Mouse (Mus musculus) Patski (cell line): ENCODE measurements around the gene Pias3. TPM values are rescaled to one million over a fixed set of nuclear protein-coding genes. Genes with fewer than 3 reads are reported as not detected.

ENCODE experiments used
- ATAC-seq: fragments of 100-300 bp; one replicate; pipeline ENCODE4 v1.8.0; 2021
- CTCF ChIA-PET: fragments of 350-600 bp; sonication (Branson Sonifier 250); formaldehyde crosslinking; loops from one replicate; lab custom pipeline; 2022; ENCODE audit warnings: inconsistent platforms; lab: Charles Lee
- POLR2A ChIA-PET: fragments of 350-600 bp; sonication (Branson Sonifier 250); formaldehyde crosslinking; loops from one replicate; lab custom pipeline; 2022; ENCODE audit warnings: antibody characterized with exemption, inconsistent platforms; lab: Charles Lee
- DNase-seq: peaks from one replicate; pipeline ENCODE4 v3.0.0-alpha.2; 2011; ENCODE audit warnings: low read depth, low spot score
- H3K27me3 ChIP-seq: fragments of 371-371 bp; one replicate; pipeline ENCODE4 v1.5.1; 2021
- CTCF ChIP-seq: fragments of 100-300 bp; IDR thresholded peaks from one replicate; pipeline ENCODE4 v1.5.1; 2021
- in situ Hi-C: fragments of 300-500 bp; cut with MboI; formaldehyde crosslinking; loops from 3 replicates; pipeline ENCODE4 v1.11.1; 2018; ENCODE audit warnings: low pct_unique_long_range_greater_than_20kb, mixed read lengths
- polyA plus RNA-seq: library from polyadenylated mRNA; unstranded; gene quantifications from one replicate; pipeline ENCODE4 v1.2.3, GENCODE M21; 2021

Pias3 gene
- polyA plus RNA-seq, 1 experiment from 2014 or later, result 54.0 TPM

DNA sequence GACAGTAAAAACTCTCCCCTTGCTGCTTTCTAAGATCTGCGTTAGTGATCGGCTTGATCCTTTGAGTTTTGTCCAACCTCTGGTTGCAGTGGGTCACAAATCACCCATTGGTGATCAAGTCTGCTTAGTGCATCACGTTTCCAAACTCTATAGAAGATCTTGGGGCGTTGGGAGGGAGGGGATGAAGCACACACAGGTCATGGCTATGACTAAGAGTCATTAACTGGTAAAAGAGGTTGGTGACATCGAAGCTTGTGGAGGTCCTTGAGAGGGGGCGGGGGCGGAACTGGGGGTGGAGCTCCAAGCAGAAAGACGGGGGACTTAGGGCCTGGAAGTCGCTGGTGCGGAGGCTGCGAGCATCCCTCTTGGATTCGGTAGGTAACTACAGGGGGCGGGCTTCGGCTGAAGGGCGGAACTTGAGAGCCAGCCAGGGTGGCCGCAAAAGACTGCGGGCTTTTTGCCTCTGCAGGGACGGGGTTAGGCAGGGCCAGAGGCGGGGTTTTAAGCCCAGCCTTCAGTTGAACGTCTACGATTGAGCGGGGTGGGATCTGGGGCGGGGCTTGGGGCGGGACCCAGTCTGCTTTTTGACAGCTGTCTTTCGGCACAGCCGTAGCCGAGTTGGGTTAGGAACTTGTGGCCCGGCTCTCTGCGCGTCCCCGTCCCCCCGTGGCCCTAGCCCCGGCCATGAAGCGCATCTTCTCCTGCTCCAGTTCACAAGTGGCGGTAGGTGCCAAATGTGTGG lies 26.3 kb upstream of the Pias3 start, which contains the start of gene Ankrd35:
Gene Ankrd35, plus strand, starts transcription at position 405 of the 742 bp plus-strand sequence.
- ATAC-seq (no peak), DNase-seq (no peak)
- CTCF ChIA-PET, result interaction anchor here (1.4 to 3.4 kb wide), 2 partner anchors 14 to 34 kb away, joined by 3 to 21 read pairs; no protein-coding TSS in a partner anchor
- in situ Hi-C loops, result no loop called here
- POLR2A ChIA-PET, result interaction anchor here (0.6 to 0.9 kb wide), 2 partner anchors 17 to 19 kb away, joined by 3 to 4 read pairs; no protein-coding TSS in a partner anchor
- no peak for TF ChIP-seq CTCF
- no peaks in the 10 kb centered on the region for H3K27me3 ChIP-seq

DNA sequence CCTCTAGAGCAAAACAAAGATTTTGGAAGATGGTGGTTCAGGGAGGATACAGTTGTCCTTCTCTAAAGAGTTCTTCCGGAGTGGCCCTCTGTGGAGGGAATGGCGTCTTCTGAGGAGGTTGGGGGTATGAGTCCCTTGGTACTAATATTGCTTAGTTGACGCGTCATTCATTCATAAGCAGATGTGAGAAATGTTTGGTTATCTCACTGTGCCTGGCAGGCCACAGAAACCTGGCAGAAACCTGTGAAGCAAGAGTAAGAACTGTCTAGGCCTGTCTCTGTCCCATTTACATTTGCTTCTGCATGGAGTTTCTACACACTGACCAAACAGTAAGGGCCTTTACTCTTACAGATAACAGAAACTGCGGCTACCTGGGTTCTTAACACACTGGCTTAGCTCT lies 24.7 kb upstream of the Pias3 start:
- TF ChIP-seq CTCF, result no peak
- CTCF ChIA-PET, result no interaction called here
- ATAC-seq (no peak), DNase-seq (no peak)
- in situ Hi-C loops, result no loop called here
- POLR2A ChIA-PET, result no interaction called here
- H3K27me3 ChIP-seq, result no peaks in the 10 kb centered on the region

DNA sequence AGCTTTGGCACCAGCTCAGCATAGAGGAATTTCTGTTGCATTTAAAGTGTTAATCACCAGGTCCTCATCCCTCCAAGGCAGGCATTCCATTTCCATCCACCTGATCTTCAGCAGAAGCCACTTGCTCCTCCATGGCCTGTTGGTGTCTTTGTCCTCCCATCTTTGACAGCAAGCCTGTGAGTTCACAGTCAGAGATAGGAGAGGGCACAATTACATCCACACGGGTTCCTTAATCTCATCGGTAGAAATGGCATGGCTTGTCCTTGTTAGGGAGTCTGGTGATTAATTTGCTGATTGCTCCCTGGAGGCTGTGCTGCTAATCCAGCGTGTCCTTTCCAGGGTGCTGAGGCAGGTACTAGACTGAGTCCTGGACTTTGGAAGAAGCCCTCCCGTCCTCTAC lies 22.7 kb upstream of the Pias3 start:
- ChIA-PET CTCF (interaction anchor here (0.6 to 2.8 kb wide), 6 partner anchors 13 to 80 kb away, joined by 3 to 10 read pairs (median 4); partner anchors contain the start of genes Nudt17, Pias3 and Polr3gl), POLR2A (interaction anchor here (0.9 to 1.7 kb wide), 2 partner anchors 23 to 53 kb away, joined by 4 to 11 read pairs; partner anchors contain the start of gene Pias3)
- in situ Hi-C loops, result no loop called here
- DNase-seq, result no peak
- no peak for ATAC-seq
- H3K27me3 ChIP-seq, result no peaks in the 10 kb centered on the region
- no peak for TF ChIP-seq CTCF

- ChIA-PET POLR2A (interaction anchor here (0.7 to 1.7 kb wide), 3 partner anchors 22 to 552 kb away, joined by 4 to 11 read pairs (median 4); partner anchors contain the start of gene Pias3), CTCF (interaction anchor here (0.9 to 2.8 kb wide), 7 partner anchors 11 to 81 kb away, joined by 3 to 10 read pairs (median 4); partner anchors contain the start of genes Nudt17 and Polr3gl)
- no peaks in the 10 kb centered on the region for H3K27me3 ChIP-seq
- TF ChIP-seq CTCF, result no peak
- DNase-seq, result no peak
- in situ Hi-C loops, result no loop called here
- peak; percentile 36 for ATAC-seq
These were observed 21.7 kb upstream of the Pias3 start for GRCm38 (mm10) chr3:96674442-96674841.

DNA sequence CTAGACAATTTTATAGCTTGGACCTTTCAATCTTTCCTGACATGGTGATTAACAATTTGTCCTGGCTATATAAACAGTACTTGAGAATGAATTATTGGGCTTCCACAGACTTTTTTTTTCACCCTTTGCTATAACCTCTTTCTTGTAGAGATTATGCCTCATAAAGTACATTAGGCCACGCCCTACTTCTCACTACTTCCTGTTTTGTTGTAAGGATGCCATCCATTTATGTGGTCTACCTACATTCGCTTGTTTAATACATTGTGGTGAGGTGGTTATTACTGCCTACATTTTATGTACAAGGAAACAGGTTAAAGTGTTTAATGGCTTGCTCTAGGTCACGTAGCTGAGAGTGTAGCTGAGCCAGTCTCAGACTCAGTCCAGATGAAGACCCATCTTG lies 21.0 kb upstream of the Pias3 start:
- no peak for TF ChIP-seq CTCF
- CTCF ChIA-PET, result interaction anchor here (0.9 to 2.8 kb wide), 5 partner anchors 8 to 124 kb away, joined by 3 to 10 read pairs (median 5); no protein-coding TSS in a partner anchor
- DNase-seq (no peak), ATAC-seq (no peak)
- H3K27me3 ChIP-seq, result no peaks in the 10 kb centered on the region
- in situ Hi-C loops, result no loop called here
- POLR2A ChIA-PET, result interaction anchor here (0.7 to 1.7 kb wide), 3 partner anchors 10 to 100 kb away, joined by 3 to 11 read pairs (median 3); partner anchors contain the start of gene Pias3

- in situ Hi-C loops, result no loop called here
- ATAC-seq, result no peak
- ChIA-PET CTCF (interaction anchor here (0.9 to 1.0 kb wide), 2 partner anchors 9 to 125 kb away, joined by 3 read pairs; no protein-coding TSS in a partner anchor), POLR2A (interaction anchor here (0.7 to 1.2 kb wide), 2 partner anchors 10 to 101 kb away, joined by 3 read pairs; no protein-coding TSS in a partner anchor)
- DNase-seq, result no peak
- TF ChIP-seq CTCF, result no peak
- no peaks in the 10 kb centered on the region for H3K27me3 ChIP-seq
These were observed 20.5 kb upstream of the Pias3 start for GRCm38 (mm10) chr3:96675690-96676089.

DNA sequence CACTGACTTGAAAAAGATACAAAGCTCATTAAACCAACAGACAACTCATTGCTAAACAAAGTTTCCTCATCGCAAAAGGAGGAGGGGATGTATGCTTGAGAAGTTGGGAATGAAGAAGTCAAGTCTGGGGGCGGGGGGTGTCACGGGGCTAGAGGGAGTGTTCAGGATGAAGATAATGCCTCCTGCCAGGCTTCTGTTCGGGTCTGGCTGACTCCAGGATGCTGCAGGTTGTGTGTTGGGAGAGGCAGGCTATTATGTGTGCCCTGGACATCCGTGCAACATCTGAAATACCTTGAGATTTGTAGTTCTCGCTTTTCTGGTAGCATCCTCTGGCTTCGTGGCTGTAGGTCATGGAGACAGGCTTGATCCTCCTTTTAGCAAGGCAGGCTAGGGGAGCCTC lies 17.7 kb upstream of the Pias3 start:
- DNase-seq, result no peak
- POLR2A ChIA-PET, result interaction anchor here (0.5 to 1.6 kb wide), 2 partner anchors 15 to 17 kb away, joined by 3 to 4 read pairs; no protein-coding TSS in a partner anchor
- CTCF ChIA-PET, result interaction anchor here (1.2 to 1.4 kb wide), 2 partner anchors 10 to 33 kb away, joined by 3 to 5 read pairs; partner anchors contain the start of gene Itga10
- no peak for ATAC-seq
- H3K27me3 ChIP-seq, result no peaks in the 10 kb centered on the region
- in situ Hi-C loops, result no loop called here
- no peak for TF ChIP-seq CTCF

GRCm38 (mm10) chr3:96679159-96679674 lies 17.0 kb upstream of the Pias3 start:
- in situ Hi-C loops, result no loop called here
- TF ChIP-seq CTCF, result no peak
- ATAC-seq (peak; percentile 64), DNase-seq (no peak)
- ChIA-PET POLR2A (interaction anchor here (0.6 to 1.6 kb wide), 4 partner anchors 10 to 19 kb away, joined by 3 to 4 read pairs (median 4); partner anchors contain the start of gene Pias3), CTCF (interaction anchor here (1.2 to 1.4 kb wide), 2 partner anchors 11 to 34 kb away, joined by 3 to 5 read pairs; partner anchors contain the start of gene Itga10)
- no peaks in the 10 kb centered on the region for H3K27me3 ChIP-seq

GRCm38 (mm10) chr3:96680269-96680956 lies 15.8 kb upstream of the Pias3 start:
- no peak for DNase-seq
- no peaks in the 10 kb centered on the region for H3K27me3 ChIP-seq
- in situ Hi-C loops, result no loop called here
- no peak for ATAC-seq
- CTCF ChIA-PET, result interaction anchor here (1.6 kb wide), 1 partner anchor 19 kb away, joined by 3 read pairs; no protein-coding TSS in a partner anchor
- no peak for TF ChIP-seq CTCF
- POLR2A ChIA-PET, result interaction anchor here (0.7 to 1.2 kb wide), 2 partner anchors 9 to 14 kb away, joined by 3 read pairs; no protein-coding TSS in a partner anchor
